Mouse (Mus musculus) G1E (cell line): Measurements from ENCODE around the gene Mtmr10.

ENCODE experiments used
- CTCF ChIP-seq: IDR thresholded peaks from 2 replicates; pipeline ENCODE4 v1.5.1; 2012; ENCODE audit warnings: low read depth, low read length, inconsistent platforms, mixed read lengths
- TAL1 ChIP-seq: conservative IDR thresholded peaks from 2 replicates; pipeline ENCODE4 v1.6.1; 2012; ENCODE audit warnings: low read depth, low read length, inconsistent platforms, mixed read lengths

DNA sequence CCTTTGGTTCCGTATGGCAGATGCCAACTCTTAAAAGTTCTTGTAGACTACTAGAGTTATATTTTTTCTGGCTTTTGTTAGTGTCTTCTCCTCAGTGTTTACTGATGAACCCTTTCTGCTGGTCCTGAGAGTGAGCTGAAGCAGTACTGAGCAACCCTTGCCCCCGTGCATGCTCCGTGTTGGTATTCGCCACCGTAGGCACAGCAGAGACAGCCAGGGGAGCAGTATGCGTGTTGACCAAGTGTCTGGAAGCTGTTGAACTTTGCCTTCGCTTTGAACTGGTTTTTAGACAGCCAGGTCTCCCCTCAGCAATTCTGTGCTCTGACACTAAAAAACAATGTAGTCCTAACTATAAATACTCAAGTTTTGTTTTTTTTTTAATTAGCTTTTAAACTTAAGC lies 2.0 kb downstream of the Mtmr10 start:
- TF ChIP-seq TAL1, result no peak
- TF ChIP-seq CTCF, result no peak
